Mouse (Mus musculus) embryonic stem cell, embryonic (primary cell): ENCODE data around the gene Icam2.

Source experiments
- CTCF ChIA-PET, 4 experiments: fragments of 300-600 bp in 2 of 4; fragments of 350-600 bp in 2 of 4; sonication (Branson Sonifier 250); formaldehyde crosslinking; loops; one replicate each; lab custom pipeline; 2022; ENCODE audit warnings: inconsistent platforms in 2 of 4; lab: Charles Lee
- POLR2A ChIA-PET, 4 experiments: fragments of 300-600 bp in 2 of 4; fragments of 350-600 bp in 2 of 4; sonication (Branson Sonifier 250); formaldehyde crosslinking; loops; one replicate each; lab custom pipeline; 2022; ENCODE audit warnings: antibody characterized with exemption in 4 of 4, inconsistent platforms in 1 of 4; lab: Charles Lee

The Icam2 gene

GRCm38 (mm10) chr11:106338029-106338428 is 49.8 kb downstream of the Icam2 start:
- POLR2A ChIA-PET, result interaction anchor here in 1 of 4 experiments (1.6 kb wide), 1 partner anchor 11 kb away, joined by 3 read pairs; no protein-coding TSS in a partner anchor
- CTCF ChIA-PET, result interaction anchor here in 2 of 4 experiments (1.1 to 1.2 kb wide), 2 partner anchors 13 to 41 kb away, joined by 3 to 4 read pairs; no protein-coding TSS in a partner anchor

GRCm38 (mm10) chr11:106334066-106334465 is 53.8 kb downstream of the Icam2 start:
- CTCF ChIA-PET, result interaction anchor here (0.5 to 1.4 kb wide), 10 partner anchors 31 to 375 kb away, joined by 3 to 14 read pairs (median 4); no protein-coding TSS in a partner anchor
- POLR2A ChIA-PET, result interaction anchor here (0.6 to 1.5 kb wide), 9 partner anchors 10 to 481 kb away, joined by 3 to 6 read pairs (median 3); no protein-coding TSS in a partner anchor

- ChIA-PET CTCF (interaction anchor here in 2 of 4 experiments (0.6 to 1.9 kb wide), 7 partner anchors 30 to 252 kb away, joined by 3 to 5 read pairs (median 3); no protein-coding TSS in a partner anchor), POLR2A (interaction anchor here in 3 of 4 experiments (0.9 to 1.6 kb wide), 5 partner anchors 11 to 169 kb away, joined by 3 to 4 read pairs (median 4); partner anchors contain the start of genes Ccdc47 (in 1 of the 3) and Ddx42 (in 1 of the 3))
Observed at GRCm38 (mm10) chr11:106332458-106332857, 55.4 kb downstream of the Icam2 start.

GRCm38 (mm10) chr11:106329682-106330081 is 58.2 kb downstream of the Icam2 start:
- ChIA-PET POLR2A (interaction anchor here in 2 of 4 experiments (0.5 to 1.5 kb wide), 4 partner anchors 53 to 171 kb away, joined by 3 to 4 read pairs (median 3); partner anchors contain the start of gene Tcam1 (in 1 of the 2)), CTCF (interaction anchor here (0.6 to 1.5 kb wide), 17 partner anchors 10 to 162 kb away, joined by 3 to 12 read pairs (median 4); partner anchors contain the start of gene Prr29 (in 1 of the 4))

GRCm38 (mm10) chr11:106329128-106329527 is 58.7 kb downstream of the Icam2 start:
- CTCF ChIA-PET, result interaction anchor here (0.6 to 1.5 kb wide), 12 partner anchors 10 to 68 kb away, joined by 3 to 12 read pairs (median 4); partner anchors contain the start of gene Prr29 (in 1 of the 4)
- POLR2A ChIA-PET, result interaction anchor here in 2 of 4 experiments (0.5 to 1.5 kb wide), 3 partner anchors 53 to 73 kb away, joined by 3 to 4 read pairs (median 3); partner anchors contain the start of gene Tcam1 (in 1 of the 2)

- ChIA-PET POLR2A (interaction anchor here in 1 of 4 experiments (0.7 to 1.5 kb wide), 4 partner anchors 14 to 72 kb away, joined by 3 to 4 read pairs (median 3); partner anchors contain the start of genes Cd79b and Tcam1), CTCF (interaction anchor here in 2 of 4 experiments (0.6 to 1.5 kb wide), 3 partner anchors 15 to 271 kb away, joined by 3 to 5 read pairs (median 4); no protein-coding TSS in a partner anchor)
Observed at GRCm38 (mm10) chr11:106328521-106328920, 59.4 kb downstream of the Icam2 start.
